Comparison of ENCODE assay signal across 17 mouse cellular contexts in the genomic region with DNA sequence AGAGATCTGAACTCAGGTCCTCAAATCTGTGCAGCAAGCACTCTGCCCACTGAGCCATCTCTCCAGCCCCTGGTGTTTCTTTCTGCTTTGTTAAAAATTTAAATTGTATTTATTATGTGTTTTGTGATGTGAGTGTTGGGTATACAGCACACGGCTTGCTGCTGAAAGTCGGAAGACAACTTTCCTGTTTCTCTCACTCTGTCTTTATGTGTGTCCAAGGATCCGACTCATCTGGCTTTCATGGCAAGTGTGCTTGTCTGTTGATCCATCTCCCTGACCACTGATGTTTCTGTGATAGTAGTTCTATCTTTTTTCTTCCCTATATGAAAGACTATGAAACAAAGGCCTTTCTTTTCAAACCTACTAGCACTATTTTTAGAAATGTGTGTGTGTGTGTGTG.
DNase-seq lines count a peak whose midpoint lies in the region; ATAC-seq and TF ChIP-seq lines count a peak whose summit lies in the region.
"Had no signal": no experiment of that assay in that cellular context is flagged by ENCODE, and none has a peak within 500 bp of the region (broad histone marks: within the 10 kb centered on the region; RNA-seq: fewer than 3 reads in every experiment).

No protein-coding gene starts in this region.

- WGBS in heart, embryonic 12.5 days, result 83% methylated on average over 3 of the region's 3 CpGs
- WGBS in liver, adult 2 months, result 46% methylated on average over 3 of the region's 3 CpGs
- WGBS in liver, embryonic 15.5 days (ENCODE audit: insufficient replicate concordance), result 55% methylated on average over 3 of the region's 3 CpGs

- H3K27ac ChIP-seq in heart, embryonic 12.5 days (ENCODE audit: poor library complexity, severe bottlenecking), result peak overlapping the region; percentile 51; the same call in 1 of the 2 replicates
- peak overlapping the region; percentile 91 for H3K27ac ChIP-seq in liver, adult 2 months (replicated peaks; ENCODE audit: insufficient read depth, low read depth, low read length)
- H3K27ac ChIP-seq in liver, embryonic 15.5 days (replicated peaks), result peak overlapping the region; percentile 53; the same call in 1 of the 2 replicates
- H3K27ac ChIP-seq: embryonic facial prominence, embryonic 12.5 days; forebrain, embryonic 15.5 days; hindbrain, embryonic 15.5 days had no signal

- no peaks in the 10 kb centered on the region for H3K27me3 ChIP-seq in heart, embryonic 12.5 days (replicated peaks)
- no peaks in the 10 kb centered on the region for H3K27me3 ChIP-seq in liver, adult 2 months (ENCODE audit: control insufficient read depth, insufficient read depth, low read length)
- H3K27me3 ChIP-seq in liver, embryonic 15.5 days, result no peaks in the 10 kb centered on the region
- H3K27me3 ChIP-seq: embryonic facial prominence, embryonic 12.5 days; forebrain, embryonic 15.5 days; heart, embryonic 13.5 days; hindbrain, embryonic 15.5 days; Patski had no signal

- DNase-seq in heart, adult 18-20 months, result no peak
- peak; percentile 26 for DNase-seq in liver, adult 2 months (ENCODE audit: extremely low read depth, low read depth, low spot score)
- no peak for DNase-seq in liver
- no peak for DNase-seq in neural tube, embryonic 10.5 days (ENCODE audit: extremely low spot score, low spot score)
- DNase-seq in embryo, embryonic 9.5 days (ENCODE audit: extremely low spot score), result no peak
- DNase-seq: adrenal gland, postnatal 25 days; cerebellum, adult 8-10 months; cerebellum, postnatal 14 days; gastrocnemius, postnatal 36 days had no signal

- H3K4me3 ChIP-seq in heart, embryonic 12.5 days, result no peak overlapping the region
- no peak overlapping the region for H3K4me3 ChIP-seq in liver, adult 2 months (ENCODE audit: insufficient read depth, low read depth, low read length)
- H3K4me3 ChIP-seq in liver, embryonic 15.5 days (replicated peaks), result no peak overlapping the region
- H3K4me3 ChIP-seq: embryonic facial prominence, embryonic 12.5 days; forebrain, embryonic 15.5 days; heart, embryonic 13.5 days; hindbrain, embryonic 15.5 days had no signal

- H3K9ac ChIP-seq in heart, embryonic 12.5 days, result no peak overlapping the region
- peak overlapping the region; percentile 3; the same call in 1 of the 2 replicates for H3K9ac ChIP-seq in liver, adult 2 months (ENCODE audit: low read depth, low read length)
- no peak overlapping the region for H3K9ac ChIP-seq in liver, embryonic 15.5 days
- H3K9ac ChIP-seq: embryonic facial prominence, embryonic 12.5 days; forebrain, embryonic 15.5 days; heart, embryonic 13.5 days; hindbrain, embryonic 15.5 days had no signal

- no peak for TF ChIP-seq CTCF in liver, adult 2 months (IDR thresholded peaks at IDR 0.05; ENCODE audit: low read depth, low read length)

- peaks cover 36% of the 10 kb centered on the region for H3K4me1 ChIP-seq in heart, embryonic 12.5 days (replicated peaks)
- H3K4me1 ChIP-seq in liver, adult 2 months (ENCODE audit: control insufficient read depth, insufficient read depth, low read length), result peaks cover 17% of the 10 kb centered on the region
- H3K4me1 ChIP-seq in liver, embryonic 15.5 days (replicated peaks), result peaks cover 19% of the 10 kb centered on the region; the same call in 1 of the 2 replicates
- H3K4me1 ChIP-seq: embryonic facial prominence, embryonic 12.5 days; forebrain, embryonic 15.5 days had no signal

- H3K9me3 ChIP-seq in heart, embryonic 12.5 days (replicated peaks), result no peaks in the 10 kb centered on the region
- H3K9me3 ChIP-seq in liver, embryonic 15.5 days (replicated peaks), result no peaks in the 10 kb centered on the region
- H3K9me3 ChIP-seq: embryonic facial prominence, embryonic 12.5 days; forebrain, embryonic 15.5 days; heart, embryonic 13.5 days; hindbrain, embryonic 15.5 days had no signal

- no peak for TF ChIP-seq POLR2A in liver, adult 2 months (IDR thresholded peaks at IDR 0.05; ENCODE audit: extremely low read depth, insufficient read depth, low read length)

- no peaks in the 10 kb centered on the region for H3K36me3 ChIP-seq in heart, embryonic 12.5 days
- H3K36me3 ChIP-seq in liver, adult 2 months (ENCODE audit: control insufficient read depth, insufficient read depth, low read length), result no peaks in the 10 kb centered on the region
- H3K36me3 ChIP-seq in liver, embryonic 15.5 days (replicated peaks), result no peaks in the 10 kb centered on the region
- H3K36me3 ChIP-seq: embryonic facial prominence, embryonic 12.5 days; forebrain, embryonic 15.5 days; heart, embryonic 13.5 days; hindbrain, embryonic 15.5 days had no signal

- ATAC-seq in heart, embryonic 12.5 days (ENCODE audit: insufficient number of reproducible peaks, low FRiP score), result no peak
- no peak for ATAC-seq in liver, embryonic 15.5 days (ENCODE audit: insufficient read depth)
- ATAC-seq: activated CD4-positive, CD25-positive, alpha-beta regulatory T cell, adult 4 months; forebrain, embryonic 15.5 days had no signal

- H3K4me2 ChIP-seq in heart, embryonic 12.5 days, result no peak overlapping the region
- H3K4me2 ChIP-seq in liver, embryonic 15.5 days, result no peak overlapping the region
- H3K4me2 ChIP-seq: embryonic facial prominence, embryonic 12.5 days; forebrain, embryonic 15.5 days; heart, embryonic 13.5 days; hindbrain, embryonic 15.5 days had no signal

- no peaks in the 10 kb centered on the region for H3K79me2 ChIP-seq in liver, adult 2 months (ENCODE audit: control insufficient read depth, insufficient read depth, low read length)
